Comparison of ENCODE assay signal across 9 mouse cellular contexts in genomic region chr16:33696811-33697575, GRCm38 (mm10). TPM values are rescaled to one million over a fixed set of nuclear protein-coding genes. Genes with fewer than 3 reads are reported as not detected.
A peak's percentile ranks its signal among the peaks of the same experiment; 100 is the strongest.
DNase-seq lines count a peak whose midpoint lies in the region; ATAC-seq and TF ChIP-seq lines count a peak whose summit lies in the region.
"Had no signal": no experiment of that assay in that cellular context is flagged by ENCODE, and none has a peak within 500 bp of the region (broad histone marks: within the 10 kb centered on the region; RNA-seq: fewer than 3 reads in every experiment).

No protein-coding gene starts in this region.

- intact Hi-C loops in gastrocnemius, adult 2 months (cut with DNase I) = no loop called here
- intact Hi-C loops in gastrocnemius, postnatal 14 days (cut with DNase I; ENCODE audit: low total_unique reads) = no loop called here

- no peaks in the 10 kb centered on the region for H3K27me3 ChIP-seq in cerebellum, adult 2 months (ENCODE audit: control insufficient read depth, insufficient read depth, low read length)

- H3K4me1 ChIP-seq in cerebellum, adult 2 months (ENCODE audit: control insufficient read depth, insufficient read depth, low read length) = peaks cover 27% of the 10 kb centered on the region

- WGBS in cerebellum, adult 2 months = 43% methylated on average over 13 of the region's 13 CpGs

- no peak for TF ChIP-seq POLR2A in cerebellum, adult 2 months (IDR thresholded peaks at IDR 0.05; ENCODE audit: borderline replicate concordance, insufficient read depth, low read length)

- peak overlapping the region; percentile 50 for H3K4me3 ChIP-seq in gastrocnemius, adult 2 months
- no peak overlapping the region for H3K4me3 ChIP-seq in cerebellum, adult 2 months (replicated peaks; ENCODE audit: insufficient read depth, low read depth, low read length)

- ATAC-seq in megakaryocyte progenitor cell, adult 5-6 weeks (replicated peaks; ENCODE audit: poor library complexity) = peak; percentile 34

- DNase-seq in gastrocnemius, adult 2 months = peak; percentile 58
- no peak for DNase-seq in gastrocnemius, postnatal 14 days
- DNase-seq in cerebellum, adult 2 months = peak; percentile 60 to 71
- peak; percentile 78 for DNase-seq in heart, adult 8-10 months (ENCODE audit: low spot score)
- peak; percentile 32 for DNase-seq in kidney, adult 18-20 months
- no peak for DNase-seq in urinary bladder, adult 2 months (ENCODE audit: low spot score)
- no peak for DNase-seq in urinary bladder, postnatal 14 days (ENCODE audit: low spot score)

- no peak for TF ChIP-seq CTCF in gastrocnemius, adult 2 months (IDR thresholded peaks at IDR 0.05)
- no peak for TF ChIP-seq CTCF in cerebellum, adult 2 months (IDR thresholded peaks at IDR 0.05; ENCODE audit: borderline replicate concordance, insufficient read depth, low read depth, low read length)

- H3K27ac ChIP-seq in gastrocnemius, adult 2 months = peak overlapping the region; percentile 87
- peak overlapping the region; percentile 28; the same call in 1 of the 2 replicates for H3K27ac ChIP-seq in cerebellum, adult 2 months (ENCODE audit: insufficient read depth, low read length)
- H3K27ac ChIP-seq: macrophage had no signal

RNA-seq across cellular contexts. Expression of gene Heg1, which starts 12.8 kb away (rescaled TPM):
- 10 to 100 TPM; 30.4 to 43.3 TPM for total RNA-seq in gastrocnemius, adult 2 months (2021)
- total RNA-seq in gastrocnemius, postnatal 14 days (2021) = 10 to 100 TPM; 48.0 to 56.4 TPM
- 21.9 and 24.4 TPM in 2 replicates for polyA plus RNA-seq in cerebellum, adult 2 months (2012; rRNA removed)
- 100 to 1,000 TPM; 122 to 159 (median 140) TPM for total RNA-seq in heart, adult 8-10 months (2022)
- 23.8 and 43.2 TPM in 2 replicates for total RNA-seq in megakaryocyte progenitor cell, adult 5-6 weeks (2015)
- total RNA-seq in megakaryocyte progenitor cell, adult 5-6 weeks (2017) = 26.6 and 36.4 TPM in 2 replicates
- polyA plus RNA-seq in urinary bladder, adult 2 months (2012; rRNA removed) = 66.3 and 86.7 TPM in 2 replicates

Comparison
In these comparisons a context has a peak if more than half of its experiments do, and no peak if none do; other contexts are left out.
1. DNase-seq: peak in gastrocnemius, adult 2 months (single experiment), cerebellum, adult 2 months (2 of 2), heart, adult 8-10 months (single experiment) and kidney, adult 18-20 months (single experiment); none in gastrocnemius, postnatal 14 days (single experiment), urinary bladder, adult 2 months (single experiment) and urinary bladder, postnatal 14 days (single experiment).